Mouse (Mus musculus) limb, embryonic 10.5 days (tissue): ENCODE measurements around the gene Dnaaf1. TPM values are rescaled to one million over a fixed set of nuclear protein-coding genes. Genes with fewer than 3 reads are reported as not detected.

ENCODE experiments used
- DNase-seq: peaks from one replicate; pipeline ENCODE4 v3.0.0-alpha.2; 2017; ENCODE audit warnings: low spot score
- H3K27ac ChIP-seq: fragments of 300-500 bp; sonication (generic); 2 replicates; pipeline ENCODE4 v1.5.1; 2016; ENCODE audit warnings: mild to moderate bottlenecking
- H3K27me3 ChIP-seq: fragments of 300-500 bp; sonication (generic); 2 replicates; pipeline ENCODE4 v1.6.1; 2016; ENCODE audit warnings: low read depth, mild to moderate bottlenecking; ENCODE audit not compliant: poor library complexity, severe bottlenecking
- H3K36me3 ChIP-seq: fragments of 300-500 bp; sonication (generic); 2 replicates; pipeline ENCODE4 v1.6.1; 2016; ENCODE audit warnings: mild to moderate bottlenecking, moderate library complexity
- H3K4me1 ChIP-seq: fragments of 300-500 bp; sonication (generic); 2 replicates; pipeline ENCODE4 v1.6.1; 2016
- H3K4me3 ChIP-seq: fragments of 300-500 bp; sonication (generic); 2 replicates; pipeline ENCODE4 v1.5.1; 2016; ENCODE audit warnings: mild to moderate bottlenecking, moderate library complexity
- H3K9me3 ChIP-seq: fragments of 300-500 bp; sonication (generic); replicated peaks from 2 replicates; pipeline ENCODE4 v1.6.1; 2016; ENCODE audit warnings: mild to moderate bottlenecking
- WGBS: fragments of 180-500 bp; shearing (Covaris S2); methylation state at CpG from one replicate; pipeline ENCODE4 v1.1.7; 2016; 5-methylcytosine and 5-hydroxymethylcytosine counted together
- polyA plus RNA-seq: library from polyadenylated mRNA; unstranded; fragments of >200 nt; fragmentation: Nextera tagmentation; extraction: Ambion mirVana; gene quantifications from 2 replicates; pipeline ENCODE4 v1.2.1, GENCODE M21; 2016

Gene Dnaaf1
- polyA plus RNA-seq, 1 experiment from 2014 or later, result 0.06 TPM

DNA sequence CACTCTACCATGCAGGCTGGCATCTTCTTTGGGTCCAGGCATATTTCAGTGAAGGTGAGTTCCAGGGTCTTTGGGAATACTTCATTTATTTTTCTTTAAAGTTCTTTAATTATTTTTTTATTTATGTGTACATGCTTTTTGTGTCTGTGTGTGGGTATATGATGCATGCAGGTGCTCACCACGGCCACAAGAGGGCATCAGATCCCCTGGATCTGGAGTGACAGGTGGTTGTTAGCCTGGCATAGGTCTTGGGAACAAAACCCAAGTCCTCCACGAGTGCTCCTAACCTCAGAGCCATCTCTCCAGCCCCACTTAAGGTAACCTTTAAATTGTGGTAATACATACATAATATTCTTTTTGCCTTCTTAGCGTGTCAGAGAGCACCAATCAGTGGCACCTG, 71.2 kb downstream of the Dnaaf1 start:
- Histone ChIP-seq H3K36me3 (no peaks in the 10 kb centered on the region), H3K4me1 (peaks cover 24% of the 10 kb centered on the region), H3K27me3 (no peaks in the 10 kb centered on the region), H3K9me3 (no peaks in the 10 kb centered on the region), H3K27ac (no peak overlapping the region), H3K4me3 (no peak overlapping the region)
- 75% methylated on average over 3 of the region's 3 CpGs for WGBS
- no peak for DNase-seq

GRCm38 (mm10) chr8:119646846-119647245, 71.8 kb downstream of the Dnaaf1 start:
- peaks cover 31% of the 10 kb centered on the region for H3K4me1 ChIP-seq
- WGBS, result 85% methylated on average over 7 of the region's 7 CpGs

More at GRCm38 (mm10) chr8:119646846-119647245, 71.8 kb downstream of the Dnaaf1 start:
- Histone ChIP-seq H3K4me3 (no peak overlapping the region), H3K27ac (no peak overlapping the region), H3K9me3 (no peaks in the 10 kb centered on the region), H3K36me3 (no peaks in the 10 kb centered on the region), H3K27me3 (no peaks in the 10 kb centered on the region)
- no peak for DNase-seq

Other genes with a start within 250 kb of the Dnaaf1 start
- gene Hsbp1, start 230.7 kb upstream of the Dnaaf1 start, polyA plus RNA-seq, result 217 and 241 TPM in 2 replicates
- gene Mlycd, start 180.4 kb upstream of the Dnaaf1 start, polyA plus RNA-seq, result 6.3 and 6.7 TPM in 2 replicates
- gene Osgin1, start 141.1 kb upstream of the Dnaaf1 start, polyA plus RNA-seq, result 0.26 and 0.34 TPM in 2 replicates
- gene Necab2, start 128.5 kb upstream of the Dnaaf1 start, polyA plus RNA-seq, result 4.2 and 5.6 TPM in 2 replicates
- 0.05 and 0.11 TPM in 2 replicates for gene Slc38a8, start 73.5 kb upstream of the Dnaaf1 start, polyA plus RNA-seq
- 120 and 129 TPM in 2 replicates for gene Mbtps1, start 16.5 kb upstream of the Dnaaf1 start, polyA plus RNA-seq
- gene Hsdl1, start 52 bp upstream of the Dnaaf1 start, polyA plus RNA-seq, result 28.2 and 33.5 TPM in 2 replicates
- 15.8 and 16.0 TPM in 2 replicates for gene Taf1c, start 30.0 kb downstream of the Dnaaf1 start, polyA plus RNA-seq
- gene Adad2, start 37.5 kb downstream of the Dnaaf1 start, polyA plus RNA-seq, result not detected in 2 replicates
- 0.04 TPM in 1 of 2 replicates, not detected in the other for gene Kcng4, start 60.4 kb downstream of the Dnaaf1 start, polyA plus RNA-seq
- gene Wfdc1, start 91.1 kb downstream of the Dnaaf1 start, polyA plus RNA-seq, result 0.10 TPM in 1 of 2 replicates, not detected in the other
- 2.3 and 2.5 TPM in 2 replicates for gene Atp2c2, start 124.8 kb downstream of the Dnaaf1 start, polyA plus RNA-seq
- gene Tldc1, start 203.2 kb downstream of the Dnaaf1 start, polyA plus RNA-seq, result 13.1 and 14.6 TPM in 2 replicates